Comparison of ENCODE assay signal across 24 mouse cellular contexts in the genomic region with DNA sequence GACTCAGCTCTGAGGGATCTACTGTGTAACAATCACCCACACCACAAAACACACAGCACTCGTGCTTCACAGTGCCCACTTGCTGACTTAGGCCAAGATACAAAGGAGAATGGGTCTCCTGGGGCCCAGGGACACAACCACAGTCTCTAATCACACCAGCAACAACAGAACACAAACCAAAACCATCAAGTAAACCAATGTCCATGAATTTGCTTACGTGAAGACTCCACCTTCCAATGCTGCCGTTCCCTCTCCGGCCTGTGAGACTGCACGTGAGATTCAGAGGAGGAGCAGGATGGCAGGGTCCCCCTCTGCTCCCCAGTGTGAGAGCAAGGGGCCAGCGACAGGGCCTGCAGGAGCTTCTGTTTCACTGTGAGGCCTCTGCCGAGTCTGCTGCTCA.
"Had no signal": no experiment of that assay in that cellular context is flagged by ENCODE, and none has a peak within 500 bp of the region (broad histone marks: within the 10 kb centered on the region; RNA-seq: fewer than 3 reads in every experiment).

No protein-coding gene starts in this region.

- H3K4me1 ChIP-seq: kidney, embryonic 15.5 days; limb, embryonic 10.5 days; limb, embryonic 13.5 days; liver, embryonic 12.5 days; liver, embryonic 15.5 days; lung, embryonic 15.5 days; megakaryocyte, embryonic 14.5 days; midbrain, embryonic 10.5 days; midbrain, embryonic 13.5 days; neural tube, embryonic 13.5 days; stomach, embryonic 15.5 days had no signal

- H3K9me3 ChIP-seq: kidney, embryonic 15.5 days; limb, embryonic 10.5 days; limb, embryonic 13.5 days; liver, embryonic 12.5 days; liver, embryonic 15.5 days; lung, embryonic 15.5 days; megakaryocyte, embryonic 14.5 days; midbrain, embryonic 10.5 days; midbrain, embryonic 13.5 days; neural tube, embryonic 13.5 days; stomach, embryonic 15.5 days had no signal

- H3K9ac ChIP-seq: kidney, embryonic 15.5 days; limb, embryonic 13.5 days; liver, embryonic 12.5 days; liver, embryonic 15.5 days; lung, embryonic 15.5 days; midbrain, embryonic 13.5 days; neural tube, embryonic 13.5 days; stomach, embryonic 15.5 days had no signal

- H3K4me3 ChIP-seq: kidney, embryonic 15.5 days; limb, embryonic 10.5 days; limb, embryonic 13.5 days; liver, embryonic 12.5 days; liver, embryonic 15.5 days; lung, embryonic 15.5 days; megakaryocyte, embryonic 14.5 days; midbrain, embryonic 10.5 days; midbrain, embryonic 13.5 days; myocyte; neural tube, embryonic 13.5 days; stomach, embryonic 15.5 days had no signal

- H3K27me3 ChIP-seq: kidney, embryonic 15.5 days; limb, embryonic 13.5 days; liver, embryonic 12.5 days; liver, embryonic 15.5 days; lung, embryonic 15.5 days; megakaryocyte, embryonic 14.5 days; midbrain, embryonic 13.5 days; neural tube, embryonic 13.5 days; stomach, embryonic 15.5 days had no signal

- ATAC-seq: liver, embryonic 12.5 days; midbrain, embryonic 13.5 days; midbrain, embryonic 16.5 days had no signal

- H3K27ac ChIP-seq: kidney, embryonic 15.5 days; limb, embryonic 10.5 days; limb, embryonic 13.5 days; liver, embryonic 12.5 days; liver, embryonic 15.5 days; lung, embryonic 15.5 days; midbrain, embryonic 10.5 days; midbrain, embryonic 13.5 days; neural tube, embryonic 13.5 days; stomach, embryonic 15.5 days had no signal

- H3K4me2 ChIP-seq: kidney, embryonic 15.5 days; limb, embryonic 13.5 days; liver, embryonic 12.5 days; liver, embryonic 15.5 days; lung, embryonic 15.5 days; midbrain, embryonic 13.5 days; neural tube, embryonic 13.5 days; stomach, embryonic 15.5 days had no signal

- DNase-seq: kidney, postnatal 10 days; kidney, postnatal 36 days; layer of hippocampus, adult 9-11 months; liver; lung, adult 18-20 months; lung, postnatal 10 days; lung, postnatal 36 days; retina, postnatal 1 day; right cerebral cortex, postnatal 25 days; spleen, adult 18-20 months; thymus, postnatal 25 days had no signal
